Mouse (Mus musculus): ENCODE measurements around the gene Gm3776. TPM values are rescaled to one million over a fixed set of nuclear protein-coding genes. Genes with fewer than 3 reads are reported as not detected.
"Not testable (repeated sequence)": the region's sequence is repeated elsewhere in the genome, so short reads cannot be mapped to it uniquely, and the experiment has no call there.

Gene Gm3776
- total RNA-seq, 4 experiments from 2014 or later = not detected

DNA sequence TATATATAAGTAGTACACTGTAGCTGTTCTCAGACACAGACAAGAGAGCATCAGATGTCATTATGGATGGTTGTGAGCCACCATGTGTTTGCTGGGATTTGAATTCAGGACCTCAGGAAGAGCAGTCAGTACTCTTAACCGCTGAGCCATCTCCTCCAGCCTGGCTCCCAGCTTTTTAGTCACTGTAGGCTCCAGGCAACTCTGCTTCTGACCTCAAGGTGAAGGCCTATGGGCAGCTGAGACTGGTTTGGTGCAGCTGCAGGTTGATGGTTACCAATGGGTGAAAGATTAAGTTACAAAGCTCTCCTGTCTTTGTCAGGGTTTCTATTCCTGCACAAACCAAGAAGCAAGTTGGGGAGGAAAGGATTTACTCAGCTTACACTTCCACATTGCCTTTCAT lies 36.8 kb downstream of the Gm3776 start:
- DNase-seq = not testable (repeated sequence)

DNA sequence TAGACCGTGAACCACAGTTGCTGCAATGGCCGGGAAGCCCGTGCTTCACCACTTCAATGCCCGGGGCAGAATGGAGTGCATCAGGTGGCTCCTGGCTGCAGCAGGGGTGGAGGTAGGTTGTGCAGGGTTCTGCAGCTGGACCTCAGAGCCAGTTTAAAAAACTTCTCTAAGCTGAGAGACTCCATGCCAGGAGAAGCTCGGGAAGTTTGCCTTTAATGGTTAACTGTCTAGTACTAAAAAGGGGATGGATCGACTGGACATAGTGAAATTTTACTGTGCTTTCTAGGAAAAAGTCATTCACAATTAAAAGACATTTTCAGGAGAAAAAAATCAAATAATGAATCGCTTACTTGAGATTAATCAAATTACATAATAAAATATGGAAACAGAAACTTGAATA lies 37.9 kb downstream of the Gm3776 start:
- not testable (repeated sequence) for DNase-seq

DNA sequence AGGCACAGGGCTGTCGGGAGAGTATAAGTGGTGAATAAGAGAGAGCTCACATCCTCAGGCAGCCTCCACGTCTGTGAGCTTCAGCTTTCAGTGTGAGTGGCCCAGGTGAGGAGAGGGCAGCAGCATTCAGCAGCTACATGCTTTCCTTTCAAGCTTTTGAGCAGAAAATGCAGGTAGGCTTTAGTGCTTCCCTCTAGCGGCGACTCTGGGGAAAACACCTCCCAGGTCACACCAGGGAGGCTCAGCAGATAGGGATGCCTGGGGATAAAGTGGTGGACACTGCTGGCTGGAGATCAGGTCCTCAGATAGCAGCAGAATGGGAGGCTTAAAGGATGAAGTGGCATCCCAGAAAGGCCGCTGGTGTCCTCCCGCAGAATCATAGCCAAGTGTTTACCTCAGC lies 39.2 kb downstream of the Gm3776 start:
- DNase-seq = not testable (repeated sequence)

DNA sequence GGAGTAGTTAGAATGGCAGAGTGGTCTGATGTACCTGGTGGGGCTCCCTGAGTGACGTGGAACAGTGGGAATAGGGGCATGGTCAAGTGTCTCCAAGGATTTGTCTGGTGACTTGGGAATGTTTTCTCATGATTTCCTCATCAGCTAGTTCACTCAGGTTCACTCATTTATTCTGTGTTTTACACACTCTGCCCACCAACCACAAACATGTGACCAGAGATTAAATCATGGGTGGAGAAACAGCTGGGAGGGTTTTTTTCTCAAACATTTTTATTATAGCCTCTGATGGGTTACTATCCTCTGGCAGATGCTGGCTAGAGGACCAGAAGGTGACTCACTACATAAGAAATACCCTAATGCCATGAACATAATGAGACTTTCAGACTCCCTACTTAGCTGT lies 41.3 kb downstream of the Gm3776 start:
- DNase-seq = no peak

DNA sequence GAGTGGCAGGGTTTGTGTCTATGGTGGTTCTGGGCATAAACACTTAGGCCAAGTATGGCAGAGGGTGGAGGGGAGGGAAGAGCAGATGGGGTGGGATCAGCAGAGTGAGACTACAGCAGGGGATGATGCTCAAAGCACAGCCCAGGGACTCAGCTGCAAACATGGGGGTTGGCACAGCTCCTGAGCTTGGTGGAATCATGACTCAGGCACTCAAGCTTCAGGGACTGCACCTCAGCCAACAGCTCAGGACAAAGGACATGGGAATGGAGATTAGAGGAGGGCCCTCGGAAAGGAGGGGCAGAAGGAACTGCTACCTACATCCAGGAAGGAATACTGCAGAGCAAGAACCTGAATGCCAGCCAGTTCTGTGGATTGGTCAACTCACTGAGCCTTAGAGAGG lies 42.2 kb downstream of the Gm3776 start:
- DNase-seq = not testable (repeated sequence)

DNA sequence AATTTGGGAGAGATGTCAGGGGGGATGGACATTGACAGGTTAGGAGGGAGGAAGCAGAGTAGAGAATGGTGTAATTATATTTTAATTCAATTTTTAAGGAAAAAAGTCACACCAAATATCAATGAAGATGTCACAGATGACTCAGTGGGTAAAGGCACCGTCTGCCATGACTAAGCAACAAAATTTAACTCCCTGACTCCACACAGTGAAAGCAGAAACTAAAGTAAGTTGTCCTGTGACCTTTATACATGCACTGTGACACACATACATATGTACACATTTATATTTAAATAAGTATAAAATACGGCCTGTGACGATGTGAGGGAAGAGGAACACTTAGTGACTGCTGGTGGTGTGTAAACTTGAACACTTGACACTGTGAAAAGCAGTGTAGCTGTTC lies 51.2 kb downstream of the Gm3776 start:
- not testable (repeated sequence) for DNase-seq

DNA sequence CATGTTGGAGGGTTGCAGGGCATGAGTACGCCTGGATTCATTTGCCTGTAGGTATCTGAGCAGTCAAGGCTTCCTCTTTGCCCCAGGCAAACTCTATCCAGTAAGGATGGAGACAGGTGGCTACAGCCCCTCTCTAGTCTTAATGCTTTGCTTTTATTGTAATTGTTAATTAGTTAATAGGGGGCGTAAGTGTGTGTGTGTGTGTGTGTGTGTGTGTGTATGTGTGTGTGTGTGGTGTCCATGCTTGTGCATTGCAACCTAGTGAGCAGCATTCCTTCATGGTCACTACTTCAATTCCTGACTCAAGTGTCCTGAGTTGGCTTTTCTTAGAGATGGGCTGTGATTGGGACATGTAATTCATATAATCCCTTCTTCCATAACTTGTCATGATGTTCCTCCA lies 57.8 kb downstream of the Gm3776 start, which contains the start of gene Omt2a:
Gene Omt2a, minus strand, starts transcription at position 101 of the 400 bp plus-strand sequence.
- no peak for DNase-seq

Other genes starting within 250 kb of the Gm3776 start
- gene Gcm1, start 205.2 kb upstream of the Gm3776 start, total RNA-seq (2022) = not detected
- 100 to 1,000 TPM in 2 of 4 experiments, 10 to 100 TPM in 2; 94.2 to 112 (median 99.9) TPM for gene Fbxo9, start 148.1 kb upstream of the Gm3776 start, total RNA-seq (2022)
- 10 to 100 TPM; 18.7 to 25.0 (median 22.4) TPM for gene Ick, start 147.9 kb upstream of the Gm3776 start, total RNA-seq (2022)
- 10 to 100 TPM; 42.5 to 72.4 (median 57.1) TPM for gene Gsta4, start 74.4 kb upstream of the Gm3776 start, total RNA-seq (2022)
- 1 to 10 TPM in 1 of 4 experiments, under 1 TPM in 1, not detected in 2; 0.35 to 1.5 TPM for gene Gsta1, start 26.5 kb upstream of the Gm3776 start, total RNA-seq (2022)
- gene Gm10639, start 32.8 kb downstream of the Gm3776 start, total RNA-seq (2022) = under 1 TPM in 1 of 4 experiments, not detected in 3; 0.46 TPM
- gene Omt2a, start 57.7 kb downstream of the Gm3776 start, total RNA-seq (2022) = not detected
- gene Omt2b, start 70.5 kb downstream of the Gm3776 start, total RNA-seq (2022) = not detected
- 1 to 10 TPM in 2 of 4 experiments, not detected in 2; 6.1 to 7.5 TPM for gene Gsta2, start 98.7 kb downstream of the Gm3776 start, total RNA-seq (2022)
- not detected for gene Dppa5a, start 111.0 kb downstream of the Gm3776 start, total RNA-seq (2022)
- not detected for gene Ooep, start 121.6 kb downstream of the Gm3776 start, total RNA-seq (2022)
- not detected for gene Ddx43, start 138.6 kb downstream of the Gm3776 start, total RNA-seq (2022)
- gene Cgas, start 186.1 kb downstream of the Gm3776 start, total RNA-seq (2022) = under 1 TPM; 0.52 to 0.86 (median 0.72) TPM
- gene Mto1, start 191.1 kb downstream of the Gm3776 start, total RNA-seq (2022) = 10 to 100 TPM; 27.4 to 33.7 (median 30.5) TPM
- gene Gm17324, start 191.7 kb downstream of the Gm3776 start, total RNA-seq (2022) = under 1 TPM in 1 of 4 experiments, not detected in 3; 0.32 TPM
- 1,000 to 10,000 TPM; 5,975 to 6,274 (median 6,040) TPM for gene Eef1a1, start 232.0 kb downstream of the Gm3776 start, total RNA-seq (2022)

Data from adrenal gland, adult 8-10 months (tissue).